Mouse (Mus musculus): ENCODE measurements at regions not wholly inside any gene's neighbourhood (a gene's known extent, or its start where the extent isn't known, plus 50 kb on each side); places are given as distances from the start of the nearest gene placed in this dataset.

DNA sequence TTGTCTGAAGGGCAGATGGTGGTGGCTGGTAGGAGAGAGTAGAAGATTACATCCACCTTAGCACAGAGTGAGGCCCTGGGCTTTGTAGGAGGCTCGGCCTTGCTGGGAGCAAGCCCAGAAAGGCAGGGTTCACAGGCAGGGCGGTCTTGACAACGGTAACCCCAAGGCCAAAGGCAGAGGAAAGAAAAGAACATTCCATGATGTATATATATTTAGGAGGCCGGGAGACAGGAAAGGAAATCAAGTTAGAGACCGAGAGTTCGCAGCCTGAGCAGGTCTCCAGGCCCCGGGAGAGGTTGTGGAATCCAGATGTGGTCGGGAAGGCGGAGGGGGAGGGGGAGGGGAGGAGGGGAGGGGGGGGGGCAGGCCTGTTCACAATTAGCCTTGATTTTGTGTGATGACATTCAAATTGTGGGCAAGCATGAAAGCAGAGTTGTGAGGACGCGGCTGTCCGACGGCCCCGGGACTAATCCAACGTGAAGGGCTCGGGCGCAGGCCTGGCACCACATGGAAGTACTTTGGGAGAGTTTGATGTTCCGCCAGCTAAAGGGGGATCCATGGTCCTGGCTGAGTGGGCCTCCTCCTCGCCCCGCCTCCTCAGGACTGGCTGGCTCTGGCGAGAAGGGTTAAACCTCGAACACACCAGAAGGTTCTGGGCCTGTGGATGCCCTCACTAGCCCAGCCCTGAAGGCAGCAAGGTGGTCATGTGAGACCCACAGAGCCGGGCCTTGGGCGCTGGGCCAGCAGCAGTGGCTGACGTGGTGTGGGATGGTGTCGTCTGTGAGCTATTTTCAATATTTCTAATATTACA, 131.8 kb upstream of the Gm26897 start:
- no peak for ATAC-seq

DNA sequence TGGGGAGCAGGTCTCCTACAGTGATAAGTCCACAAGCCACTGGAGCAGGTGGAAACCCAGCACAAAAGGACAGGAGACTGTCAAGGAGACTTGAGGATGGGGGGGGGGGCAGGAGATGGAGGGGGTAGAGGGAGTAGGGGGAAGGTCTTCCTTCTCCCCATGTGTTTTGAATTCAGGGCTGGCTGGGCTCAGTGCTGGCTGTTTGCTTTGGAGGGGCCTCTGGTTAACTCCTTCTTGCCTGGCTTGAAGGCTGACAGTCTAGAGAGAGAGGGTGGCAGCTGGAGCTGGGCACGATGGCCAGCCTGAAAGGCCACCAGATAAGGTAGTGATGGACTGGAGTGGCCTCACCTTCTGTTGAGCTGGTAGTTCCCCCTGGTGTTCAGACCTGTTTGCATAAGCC, 120.0 kb upstream of the Gm26897 start:
- no peak for ATAC-seq

DNA sequence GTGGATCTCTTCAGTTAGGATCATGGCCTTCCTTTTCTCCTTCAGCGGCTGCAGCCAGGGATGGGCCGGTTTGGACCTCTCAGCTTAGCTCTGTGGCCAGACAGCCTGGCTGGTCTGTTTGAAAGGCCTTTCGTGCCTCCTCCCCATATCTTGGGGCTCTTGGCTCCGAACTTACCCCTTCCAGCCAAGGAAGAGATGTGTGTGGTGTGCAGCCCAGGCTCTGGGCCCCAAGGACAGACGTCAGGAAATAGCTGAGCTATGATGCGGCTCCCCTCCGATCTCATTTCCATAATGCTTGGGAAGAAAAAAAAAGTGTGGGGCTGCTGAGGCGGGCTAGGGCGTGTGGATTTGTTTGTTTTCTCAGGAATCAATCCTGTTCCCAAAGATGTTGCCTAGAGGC, 113.8 kb upstream of the Gm26897 start:
- no peak for ATAC-seq

DNA sequence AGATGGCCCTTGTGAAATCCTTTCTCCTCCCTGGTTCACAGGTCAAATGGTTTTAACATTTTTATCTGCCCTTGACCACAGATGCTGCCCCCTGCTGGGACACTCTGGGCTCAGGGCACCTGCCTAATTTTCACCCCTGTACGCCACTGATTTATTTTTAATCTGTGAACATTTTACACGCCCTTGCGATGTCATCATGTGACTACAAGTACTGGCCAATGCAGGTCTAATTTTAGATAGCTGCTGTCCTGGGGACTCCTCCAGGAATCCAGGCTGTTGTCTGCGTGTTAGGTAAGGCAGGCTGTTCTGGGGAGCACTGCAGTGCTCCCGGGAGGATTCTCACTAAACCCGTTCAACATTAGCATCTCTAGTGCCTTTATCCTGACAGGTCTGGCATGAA, 113.1 kb upstream of the Gm26897 start:
- no peak for ATAC-seq

DNA sequence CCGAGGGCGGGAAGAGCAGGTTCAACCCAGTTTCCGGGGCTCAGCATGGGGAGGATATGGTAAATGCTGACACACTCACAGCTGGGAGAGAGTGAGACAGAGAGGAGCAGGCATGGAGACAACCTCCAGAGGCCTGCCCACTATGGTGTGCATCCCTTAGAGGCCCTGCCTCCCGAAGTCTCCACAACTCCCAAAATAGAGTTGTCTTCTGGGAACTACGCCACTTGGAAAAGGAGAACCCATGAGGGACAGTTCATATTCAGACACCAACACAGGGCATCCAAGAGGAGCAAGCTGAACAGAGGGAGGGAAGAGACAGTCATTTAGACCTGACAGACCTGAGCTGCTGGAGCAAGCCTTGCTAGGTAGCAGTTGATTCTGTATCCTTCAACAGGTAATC, 111.2 kb upstream of the Gm26897 start:
- no peak for ATAC-seq

DNA sequence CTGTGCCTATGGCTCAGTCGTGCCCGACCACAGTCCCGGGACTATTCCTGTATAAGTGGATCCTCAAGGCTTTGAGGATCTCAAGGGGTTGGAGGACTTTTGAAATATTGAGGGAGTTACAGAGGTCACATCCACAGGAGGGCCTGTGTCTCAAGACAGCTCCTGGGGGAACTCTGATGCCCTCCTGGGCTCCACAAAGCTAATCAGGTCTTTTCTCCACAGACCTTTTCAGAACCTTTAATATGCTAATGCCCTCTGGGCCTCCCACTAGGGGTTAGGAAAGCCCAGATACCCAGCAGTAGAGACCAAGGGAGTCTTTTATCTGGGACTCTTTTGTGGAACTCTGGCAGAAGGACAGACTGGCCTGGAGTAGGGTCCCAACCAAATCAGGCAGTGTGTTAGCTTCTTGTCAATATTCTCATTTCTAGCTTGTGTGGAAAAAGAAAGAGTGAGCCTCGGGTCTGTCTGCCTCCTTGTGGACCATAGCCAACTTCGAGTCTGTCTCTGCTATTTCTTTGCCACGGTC, 107.4 kb upstream of the Gm26897 start:
- no peak for ATAC-seq

DNA sequence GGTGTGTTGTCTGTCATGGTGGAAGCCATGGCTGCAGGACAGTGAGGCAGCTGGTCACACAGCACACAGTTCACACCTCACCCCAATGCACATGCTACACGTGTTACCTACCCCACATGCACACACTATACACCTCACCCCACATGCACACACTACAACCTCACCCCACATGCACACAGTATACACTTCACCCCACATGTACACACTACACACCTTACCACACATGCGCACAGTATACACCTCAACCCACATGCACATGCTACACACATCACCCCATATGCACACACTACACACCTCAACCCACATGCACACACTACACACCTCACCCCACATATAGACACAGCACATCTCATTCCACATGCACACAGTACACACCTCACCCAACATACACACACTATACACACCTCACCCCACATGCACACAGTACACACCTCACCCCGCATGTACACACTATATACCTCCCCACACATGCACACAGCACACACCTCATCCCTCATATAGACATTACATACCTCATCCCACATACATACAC, 103.3 kb upstream of the Gm26897 start:
- ATAC-seq, result no peak

DNA sequence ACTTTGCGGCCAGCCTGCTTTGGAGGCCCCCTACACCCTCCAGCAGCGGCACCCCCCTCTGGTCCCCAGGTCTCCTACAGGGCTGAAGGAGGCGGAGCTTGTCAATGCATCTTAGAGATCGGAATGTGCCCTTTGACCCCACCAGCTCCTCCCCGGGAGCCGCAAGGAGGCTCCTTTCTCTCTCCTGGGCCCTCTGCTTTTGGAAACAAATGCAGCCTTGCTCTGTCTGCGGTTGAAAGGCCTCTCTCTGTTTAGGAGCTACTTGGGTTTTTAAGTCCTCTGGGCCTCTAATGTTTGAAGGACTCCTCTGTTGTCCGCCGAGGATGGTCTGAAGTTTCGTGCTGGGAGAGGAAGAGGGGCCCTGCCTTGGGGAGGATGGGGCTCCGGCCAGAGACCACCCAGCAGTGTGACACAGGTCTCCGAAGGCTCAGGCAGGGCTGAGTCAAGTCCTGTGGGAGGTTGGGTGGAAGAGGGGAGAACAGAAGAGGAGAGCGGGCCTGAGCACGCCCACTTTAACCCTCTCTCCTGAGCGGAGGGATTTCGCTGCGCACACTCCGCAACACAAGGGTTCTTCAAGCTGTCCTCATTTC, 102.1 kb upstream of the Gm26897 start:
- ATAC-seq, result no peak

DNA sequence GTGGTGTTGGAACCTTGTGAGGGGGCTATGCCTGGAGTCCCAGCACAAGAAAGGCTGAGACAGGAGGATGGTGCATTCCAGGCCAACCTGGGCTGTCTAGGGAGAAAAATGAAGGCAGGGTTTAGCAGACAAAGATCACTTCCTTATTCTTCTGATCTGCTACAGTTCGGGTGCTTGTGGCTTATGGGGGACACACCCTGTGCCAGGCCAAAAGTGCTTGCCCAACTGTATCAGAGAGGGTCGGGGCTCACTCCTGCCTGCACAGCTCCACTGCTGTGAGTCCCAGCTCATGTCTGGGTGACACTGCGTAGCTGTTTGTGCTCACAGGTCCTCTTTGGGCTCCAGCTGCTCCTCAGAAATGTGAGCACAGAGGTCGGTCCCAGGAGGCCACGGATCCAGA, 98.6 kb upstream of the Gm26897 start:
- ATAC-seq, result no peak

DNA sequence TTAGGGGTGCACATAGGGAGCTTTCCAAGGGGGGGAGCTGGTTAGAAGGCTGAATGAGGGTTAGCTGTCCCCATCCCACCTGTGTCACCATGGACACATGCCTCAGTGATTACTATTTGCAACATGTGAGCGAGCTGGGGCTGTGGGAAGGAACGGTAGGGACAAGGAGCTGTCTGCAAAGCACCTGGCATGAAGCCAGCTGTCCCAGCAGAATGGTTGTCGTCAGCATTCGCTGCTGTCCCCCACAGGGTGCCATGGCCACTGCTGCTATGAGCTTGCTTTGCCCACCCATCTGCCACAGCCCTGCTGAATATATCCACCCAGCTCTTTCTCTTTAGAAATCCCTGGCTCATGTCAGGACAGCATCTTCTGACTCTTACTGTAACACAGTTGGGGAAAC, 96.8 kb upstream of the Gm26897 start:
- no peak for ATAC-seq

DNA sequence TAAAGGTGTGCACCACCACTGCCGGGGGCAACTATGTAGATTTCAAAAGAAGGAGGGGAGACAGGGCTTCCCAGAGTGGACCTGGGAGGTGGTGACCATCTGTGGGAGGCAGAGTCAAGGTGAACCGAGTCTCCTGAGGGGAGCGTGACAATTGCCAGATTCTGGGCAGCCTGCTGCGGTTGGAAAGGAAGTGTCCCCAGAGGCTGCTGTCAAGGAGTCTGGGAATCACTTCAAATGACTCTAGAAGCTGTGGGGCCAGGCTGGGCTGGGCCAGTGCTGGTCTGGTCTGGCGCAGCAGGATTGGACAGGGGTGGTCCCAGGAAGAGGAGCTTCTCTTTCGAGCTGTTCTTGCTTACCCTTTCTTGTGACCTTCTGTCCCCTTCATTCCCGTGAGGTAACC, 95.4 kb upstream of the Gm26897 start:
- ATAC-seq, result no peak

DNA sequence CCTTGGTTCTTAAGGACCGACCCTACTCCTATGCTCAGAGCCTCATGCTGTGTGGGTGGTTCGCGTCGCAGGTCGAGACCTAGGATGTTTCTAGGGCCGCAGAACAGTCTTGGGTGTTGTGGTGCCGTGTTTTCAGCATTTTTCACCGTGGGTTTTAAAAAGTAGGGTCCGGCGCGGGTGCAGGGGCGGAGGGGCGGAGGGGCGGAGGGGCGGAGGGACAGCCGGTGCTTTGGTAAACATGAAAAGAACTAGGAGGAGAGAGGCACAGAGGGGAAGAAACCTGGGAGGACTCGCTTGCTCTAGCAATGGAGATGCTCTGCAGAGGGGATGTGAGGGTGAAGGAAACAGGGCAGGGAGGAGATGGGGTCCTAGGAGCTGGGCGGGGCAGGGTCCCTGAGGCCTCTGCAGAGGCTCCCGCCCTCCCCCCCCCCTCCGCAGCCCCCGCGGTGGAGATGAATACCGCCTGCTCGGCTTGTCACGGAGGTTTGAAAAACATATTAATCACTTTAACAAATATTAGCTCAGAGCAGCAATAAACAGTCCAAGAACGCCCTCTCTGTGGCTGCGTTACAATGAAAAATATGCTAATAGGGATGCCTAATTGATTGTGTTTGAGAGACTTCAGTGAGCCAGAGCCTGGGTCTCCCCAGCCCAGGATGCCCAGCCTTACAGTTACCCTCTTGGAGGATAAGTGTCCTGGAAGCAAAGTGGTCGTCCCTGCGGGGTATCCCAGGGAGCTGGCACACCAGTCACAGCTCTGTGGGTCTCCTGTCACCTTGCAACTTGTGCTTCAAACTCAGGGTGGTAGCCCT, 94.0 kb upstream of the Gm26897 start:
- no peak for ATAC-seq

DNA sequence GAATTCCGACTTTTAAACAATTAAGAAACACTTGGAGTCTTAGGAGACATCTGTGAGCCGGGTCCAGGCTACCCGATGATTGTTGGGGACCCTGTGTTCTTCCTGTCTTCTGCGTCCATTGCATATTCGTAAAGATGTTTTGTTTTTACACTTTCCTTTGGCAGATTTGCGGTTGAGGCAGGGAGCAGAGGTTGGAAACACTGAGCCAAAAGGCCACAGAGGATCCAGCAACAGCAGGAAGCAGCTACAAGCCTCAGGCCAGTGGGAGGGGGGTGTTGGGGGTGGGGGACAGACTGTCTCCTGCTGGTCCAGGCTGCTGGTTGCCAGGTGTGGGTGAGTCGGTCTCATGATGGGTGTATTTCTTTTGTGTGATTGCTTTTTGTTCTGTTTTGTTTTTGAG, 92.7 kb upstream of the Gm26897 start:
- no peak for ATAC-seq

DNA sequence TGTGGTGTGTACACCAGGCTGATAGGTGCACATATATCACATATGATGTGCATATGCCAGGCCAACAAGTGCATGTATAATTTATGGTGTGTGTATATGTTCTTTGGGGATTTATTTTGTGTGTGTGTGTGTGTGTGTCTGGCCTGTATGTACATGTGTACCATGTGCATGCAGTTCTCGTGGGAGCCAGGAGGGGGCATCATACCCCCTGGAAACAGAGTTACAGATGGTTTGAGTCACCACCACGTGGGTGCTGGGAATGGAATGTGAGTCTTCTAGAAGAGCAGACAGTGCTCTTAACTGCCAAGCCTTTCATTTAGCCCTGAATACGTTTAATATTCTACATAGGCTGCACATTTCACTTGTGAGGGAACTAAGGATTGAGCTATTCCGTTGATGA, 92.0 kb upstream of the Gm26897 start:
- no peak for ATAC-seq

DNA sequence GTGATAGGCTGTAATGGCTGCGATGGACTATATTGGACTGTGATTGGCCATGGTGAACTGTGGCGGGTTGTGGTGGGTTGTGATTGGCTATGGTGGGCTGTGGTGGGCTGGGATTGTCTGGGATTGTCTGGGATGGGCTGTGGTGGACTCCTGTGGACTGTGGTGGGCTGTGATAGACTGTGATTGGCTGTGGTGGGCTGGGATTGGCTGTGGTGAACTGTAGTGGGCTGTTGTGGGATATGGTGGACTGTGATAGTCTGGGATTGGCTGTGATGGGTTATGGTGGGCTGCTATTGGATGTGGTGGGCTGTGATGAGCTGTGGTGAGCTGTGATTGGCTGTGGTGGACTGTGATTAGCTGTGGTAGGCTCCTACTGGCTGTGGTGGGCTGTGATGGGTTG, 89.6 kb upstream of the Gm26897 start:
- no peak for ATAC-seq

DNA sequence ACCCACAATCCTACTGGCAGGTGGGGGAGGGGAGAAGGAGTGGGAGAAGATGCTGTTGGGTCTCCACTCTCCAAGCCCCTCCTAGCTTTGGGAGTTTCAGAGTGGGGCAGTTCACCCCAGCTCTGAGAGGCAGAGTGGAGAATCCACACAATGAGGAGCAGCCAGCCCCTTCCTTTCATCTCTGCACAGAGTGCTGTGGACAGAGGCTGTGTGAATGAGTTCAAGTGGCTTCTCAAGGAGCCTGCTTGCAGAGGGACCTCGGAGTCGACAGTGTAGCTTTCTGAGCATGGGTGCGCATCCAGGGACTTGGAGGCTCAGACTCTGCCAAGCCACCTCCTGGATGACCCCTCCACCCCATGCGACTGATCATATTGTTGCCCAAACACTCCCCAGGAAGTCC, 88.9 kb upstream of the Gm26897 start:
- no peak for ATAC-seq

DNA sequence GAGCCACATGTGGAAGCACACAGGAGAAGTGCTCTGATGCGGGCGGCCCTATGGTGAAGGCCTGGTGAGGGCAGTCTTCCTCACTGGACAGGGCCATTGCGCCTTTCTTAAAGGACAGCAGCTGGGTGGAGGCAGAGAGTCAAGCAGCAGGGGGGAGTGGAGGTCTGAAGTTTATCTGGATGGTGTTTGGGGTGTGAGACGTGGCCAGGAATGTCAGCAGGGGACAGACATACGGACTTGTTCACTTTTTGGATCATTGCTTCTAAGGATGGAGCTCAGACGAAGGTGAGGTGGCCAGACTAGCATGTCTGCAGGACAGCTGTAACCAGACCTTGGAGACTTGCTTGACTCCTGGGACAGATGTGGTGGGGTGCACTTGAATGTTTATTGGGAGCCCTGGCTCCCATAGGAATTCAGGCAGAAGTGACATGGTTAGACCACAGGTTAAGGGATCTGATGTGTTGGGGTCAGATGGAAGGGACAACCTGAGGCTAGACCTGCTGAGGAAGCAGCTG, 86.0 kb upstream of the Gm26897 start:
- ATAC-seq, result no peak

DNA sequence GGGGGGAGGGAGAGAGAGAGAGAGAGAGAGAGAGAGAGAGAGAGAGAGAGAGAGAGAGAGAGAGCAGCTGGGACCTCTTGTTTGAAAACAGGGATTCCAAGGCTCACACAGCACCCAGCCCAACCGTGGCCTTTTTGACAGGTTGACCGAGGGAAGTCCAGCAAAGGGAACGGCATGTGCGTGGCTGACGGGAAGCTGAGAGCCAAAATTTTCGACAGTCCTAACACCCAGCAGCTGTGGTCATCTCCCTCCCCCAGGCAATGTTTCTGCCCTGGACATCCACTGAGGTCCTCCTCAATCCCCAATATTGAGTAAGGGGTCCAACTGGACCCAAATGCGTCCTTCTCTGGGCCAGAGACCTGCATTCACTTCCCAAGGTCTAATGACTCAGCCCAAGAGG, 85.2 kb upstream of the Gm26897 start:
- no peak for ATAC-seq

DNA sequence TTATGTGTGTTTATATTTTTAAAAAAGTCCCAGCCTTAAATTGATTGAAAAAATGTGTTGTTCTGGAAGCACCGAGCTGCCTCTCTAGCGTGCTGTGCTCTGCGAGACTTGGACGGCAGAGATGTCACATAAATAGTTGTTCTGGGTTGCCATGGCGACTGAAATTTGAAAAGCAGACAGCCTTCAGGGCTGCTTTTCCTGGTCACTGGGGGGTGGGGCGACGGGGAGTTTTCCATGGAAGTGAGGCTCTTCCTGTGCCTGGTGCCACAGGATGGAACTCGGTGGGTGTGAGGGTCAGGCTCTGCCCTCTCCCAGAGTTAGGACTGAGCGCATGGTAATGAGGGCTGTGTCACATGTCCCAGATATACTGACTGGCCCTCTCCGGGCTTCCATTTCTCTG, 84.7 kb upstream of the Gm26897 start:
- no peak for ATAC-seq

DNA sequence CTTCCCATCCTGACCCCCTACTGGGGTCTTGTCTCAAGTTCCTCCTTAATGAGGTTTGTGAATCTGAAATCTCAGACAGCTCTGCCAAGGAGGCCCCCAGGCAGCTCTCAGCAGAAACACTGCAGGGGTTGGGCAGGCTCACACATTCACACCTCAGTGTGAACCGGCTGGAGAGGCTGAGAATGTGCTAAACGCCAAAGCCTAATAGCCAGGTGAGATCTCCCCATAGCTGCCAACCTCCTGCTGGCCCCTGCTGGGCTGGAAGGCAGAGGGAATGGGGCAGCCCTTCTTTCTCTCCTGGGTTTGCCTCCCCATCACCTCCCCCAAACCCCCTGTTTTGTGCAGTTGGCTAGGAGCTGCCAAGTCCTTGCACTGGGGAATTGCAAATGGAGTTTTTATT, 81.3 kb upstream of the Gm26897 start:
- no peak for ATAC-seq

DNA sequence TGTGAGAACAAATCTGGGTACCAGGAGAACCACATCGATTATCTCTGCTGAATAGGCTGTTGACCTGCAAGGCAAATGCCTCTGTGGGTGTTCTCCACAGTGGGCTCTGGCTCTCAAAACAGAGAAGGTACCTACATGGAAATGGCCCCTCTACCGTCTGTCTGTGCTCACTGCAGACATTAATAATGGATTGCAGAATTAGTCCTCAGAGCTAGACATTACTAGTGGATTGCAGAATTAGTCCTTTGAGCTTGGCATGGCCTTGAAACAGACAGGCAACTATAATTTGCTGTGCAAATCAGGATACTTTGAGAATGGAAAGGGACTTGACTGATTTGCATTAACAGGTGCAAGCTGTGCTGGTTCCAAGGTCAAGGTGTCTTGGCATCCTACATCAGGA, 77.3 kb upstream of the Gm26897 start:
- ATAC-seq, result no peak

DNA sequence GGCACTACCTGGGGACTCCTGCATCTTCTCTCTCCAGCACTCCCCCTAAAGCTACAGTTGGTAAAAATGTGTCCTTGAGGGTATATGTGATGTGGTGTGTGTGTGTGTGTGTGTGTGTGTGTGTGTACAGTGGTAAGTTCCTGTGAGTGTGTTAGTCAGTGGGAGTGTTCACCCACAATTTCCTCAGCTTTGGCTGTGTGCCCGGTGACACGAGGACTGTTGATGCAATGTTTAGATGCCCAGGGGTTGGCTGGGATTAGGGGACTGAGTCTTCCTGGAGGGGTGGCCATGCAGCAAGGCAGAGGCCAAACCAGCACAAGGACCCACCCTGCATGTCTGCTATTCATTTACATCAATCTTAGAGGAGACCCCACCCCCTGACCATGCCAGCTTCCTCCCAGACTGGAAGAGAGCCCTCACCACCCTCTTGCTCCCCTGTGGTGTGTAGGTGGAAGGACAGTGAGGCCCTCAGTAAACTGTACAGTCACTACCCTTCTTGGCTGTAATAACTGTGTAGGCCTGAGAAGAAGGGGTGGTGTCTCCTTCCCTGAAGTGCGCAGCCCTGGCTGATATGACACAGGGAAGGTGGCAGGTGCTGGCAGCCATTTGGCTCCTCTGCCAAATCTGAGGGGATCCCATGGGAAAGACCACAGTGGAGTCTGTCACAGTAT, 75.8 kb upstream of the Gm26897 start:
- ATAC-seq, result no peak

DNA sequence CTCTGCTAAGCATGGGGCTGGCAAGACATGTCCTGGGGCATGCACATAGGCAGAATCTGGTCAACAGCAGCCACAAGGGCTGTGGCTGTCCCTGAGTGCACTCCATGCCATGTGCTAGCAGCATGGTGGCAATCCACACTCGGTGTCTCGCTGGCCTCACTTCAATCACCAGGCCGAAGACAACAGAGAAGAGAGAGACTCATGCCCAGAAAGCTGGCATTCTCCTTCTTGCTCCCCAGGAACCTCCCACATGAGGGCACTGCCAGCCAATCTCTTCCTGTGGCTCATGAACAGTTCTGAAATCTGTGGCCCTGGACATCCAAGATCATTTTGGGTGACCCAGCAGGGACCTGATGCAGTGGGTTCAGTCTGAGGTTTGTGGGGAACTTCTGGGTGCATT, 74.5 kb upstream of the Gm26897 start:
- ATAC-seq, result no peak
